Mouse (Mus musculus) limb, embryonic 10.5 days (tissue): ENCODE data around the gene Dvl1. TPM values are rescaled to one million over a fixed set of nuclear protein-coding genes. Genes with fewer than 3 reads are reported as not detected.

ENCODE experiments used
- DNase-seq: peaks from one replicate; pipeline ENCODE4 v3.0.0-alpha.2; 2017; ENCODE audit warnings: low spot score
- H3K27ac ChIP-seq: fragments of 300-500 bp; sonication (generic); 2 replicates; pipeline ENCODE4 v1.5.1; 2016; ENCODE audit warnings: mild to moderate bottlenecking
- H3K27me3 ChIP-seq: fragments of 300-500 bp; sonication (generic); 2 replicates; pipeline ENCODE4 v1.6.1; 2016; ENCODE audit warnings: low read depth, mild to moderate bottlenecking; ENCODE audit not compliant: poor library complexity, severe bottlenecking
- H3K36me3 ChIP-seq: fragments of 300-500 bp; sonication (generic); 2 replicates; pipeline ENCODE4 v1.6.1; 2016; ENCODE audit warnings: mild to moderate bottlenecking, moderate library complexity
- H3K4me1 ChIP-seq: fragments of 300-500 bp; sonication (generic); 2 replicates; pipeline ENCODE4 v1.6.1; 2016
- H3K4me3 ChIP-seq: fragments of 300-500 bp; sonication (generic); 2 replicates; pipeline ENCODE4 v1.5.1; 2016; ENCODE audit warnings: mild to moderate bottlenecking, moderate library complexity
- H3K9me3 ChIP-seq: fragments of 300-500 bp; sonication (generic); replicated peaks from 2 replicates; pipeline ENCODE4 v1.6.1; 2016; ENCODE audit warnings: mild to moderate bottlenecking
- WGBS: fragments of 180-500 bp; shearing (Covaris S2); methylation state at CpG from one replicate; pipeline ENCODE4 v1.1.7; 2016; 5-methylcytosine and 5-hydroxymethylcytosine counted together
- polyA plus RNA-seq: library from polyadenylated mRNA; unstranded; fragments of >200 nt; fragmentation: Nextera tagmentation; extraction: Ambion mirVana; gene quantifications from 2 replicates; pipeline ENCODE4 v1.2.1, GENCODE M21; 2016

Gene Dvl1
- polyA plus RNA-seq, 1 experiment from 2014 or later: 3.8 TPM

- H3K4me1 ChIP-seq: peaks cover 28% of the 10 kb centered on the region
- DNase-seq: peak; percentile 98
- H3K9me3 ChIP-seq: no peaks in the 10 kb centered on the region
- H3K4me3 ChIP-seq: peak within 1 kb of the TSS; percentile 81
- WGBS: 0% methylated on average over 49 of the region's 49 CpGs
- peaks cover 46% of the 10 kb centered on the region for H3K36me3 ChIP-seq
- no peaks in the 10 kb centered on the region for H3K27me3 ChIP-seq
- H3K27ac ChIP-seq: peak within 1 kb of the TSS; percentile 85
Observed at GRCm38 (mm10) chr4:155831205-155831766, 15.9 kb upstream of the Dvl1 start, which contains the start of gene Aurkaip1. Aurkaip1 (plus strand) TSS chr4:155831272.

GRCm38 (mm10) chr4:155831831-155832230 is 15.4 kb upstream of the Dvl1 start:
- no peak for DNase-seq
- H3K36me3 ChIP-seq: peaks cover 41% of the 10 kb centered on the region
- WGBS: under 1% methylated on average over 25 of the region's 25 CpGs

DNA sequence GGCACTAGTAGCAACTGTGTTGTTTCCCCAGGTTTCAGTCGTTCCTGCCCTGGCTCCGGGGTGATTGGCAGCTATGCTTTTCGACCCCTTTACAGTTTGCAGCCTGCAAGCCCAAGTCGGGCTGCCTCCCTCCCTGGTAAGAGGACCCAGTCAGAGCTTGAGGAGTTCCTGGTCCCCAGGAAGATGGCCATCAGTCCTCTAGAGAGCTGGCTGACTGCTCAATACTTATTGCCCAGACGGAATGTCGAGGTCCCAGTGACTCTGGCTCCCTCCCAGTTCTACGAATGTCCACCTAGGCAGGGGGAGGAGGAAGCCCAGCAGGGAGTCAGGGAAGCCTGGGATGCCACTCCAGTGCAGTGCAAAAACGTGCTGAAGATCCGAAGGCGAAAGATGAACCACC is 14.9 kb upstream of the Dvl1 start:
- Histone ChIP-seq H3K4me1 (peaks cover 28% of the 10 kb centered on the region), H3K27ac (peak overlapping the region; percentile 85), H3K36me3 (peaks cover 36% of the 10 kb centered on the region), H3K4me3 (peak overlapping the region; percentile 81), H3K9me3 (no peaks in the 10 kb centered on the region), H3K27me3 (no peaks in the 10 kb centered on the region)
- 56% methylated on average over 10 of the region's 10 CpGs for WGBS
- no peak for DNase-seq

More at GRCm38 (mm10) chr4:155831831-155832230, 15.4 kb upstream of the Dvl1 start:
- H3K27ac ChIP-seq: peak overlapping the region; percentile 85
- H3K4me1 ChIP-seq: peaks cover 28% of the 10 kb centered on the region
- no peaks in the 10 kb centered on the region for H3K27me3 ChIP-seq
- no peaks in the 10 kb centered on the region for H3K9me3 ChIP-seq
- peak overlapping the region; percentile 81 for H3K4me3 ChIP-seq

DNA sequence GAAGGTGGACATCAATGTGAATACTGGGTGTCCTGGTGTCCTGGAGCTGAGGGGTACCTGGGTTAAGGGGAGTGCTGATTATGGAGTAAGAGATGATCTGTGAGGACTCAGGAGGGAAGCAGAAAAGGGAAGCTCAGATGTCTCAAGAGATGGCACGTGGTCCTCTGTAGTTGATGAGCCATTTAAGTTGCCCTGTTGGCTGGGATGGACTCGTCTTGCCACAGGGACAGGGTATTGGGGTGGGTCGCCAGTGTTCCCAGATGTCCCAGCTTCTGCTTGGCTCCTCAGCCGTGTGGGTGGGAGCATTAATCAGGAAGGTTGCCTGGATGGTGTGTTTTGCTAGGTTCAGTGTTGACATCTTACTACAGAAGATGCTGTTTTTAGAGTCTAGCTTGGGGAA is 14.0 kb upstream of the Dvl1 start:
- Histone ChIP-seq H3K27ac (no peak overlapping the region), H3K36me3 (peaks cover 27% of the 10 kb centered on the region), H3K9me3 (no peaks in the 10 kb centered on the region), H3K4me1 (peaks cover 34% of the 10 kb centered on the region), H3K27me3 (no peaks in the 10 kb centered on the region), H3K4me3 (peak overlapping the region; percentile 81; the same call in 1 of the 2 replicates)
- 91% methylated on average over 4 of the region's 4 CpGs for WGBS
- DNase-seq: no peak

DNA sequence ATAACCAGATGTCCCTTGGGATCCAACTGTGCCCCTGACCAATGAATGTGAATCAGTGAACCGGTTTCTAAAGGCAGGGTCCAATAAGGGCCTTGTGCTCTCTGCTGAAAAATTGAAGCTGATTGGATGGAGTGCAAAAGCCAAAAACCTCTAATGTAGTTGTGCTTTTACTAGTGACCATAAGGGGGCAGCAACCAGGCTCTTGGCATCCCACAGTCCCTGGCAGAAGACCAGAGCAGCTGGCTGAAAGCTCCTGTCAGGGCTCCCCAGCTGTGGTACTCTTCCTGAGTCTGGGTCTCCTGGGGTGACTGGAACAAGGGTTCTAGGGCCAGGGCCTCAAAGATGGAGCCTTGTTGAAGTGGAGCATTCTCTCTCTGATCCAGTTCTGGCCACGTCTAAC is 13.4 kb upstream of the Dvl1 start:
- Histone ChIP-seq H3K27ac (no peak overlapping the region), H3K27me3 (no peaks in the 10 kb centered on the region), H3K36me3 (peaks cover 23% of the 10 kb centered on the region), H3K9me3 (no peaks in the 10 kb centered on the region), H3K4me1 (peaks cover 38% of the 10 kb centered on the region), H3K4me3 (peak overlapping the region; percentile 14; the same call in 1 of the 2 replicates)
- peak; percentile 69 for DNase-seq
- 39% methylated on average over 2 of the region's 2 CpGs for WGBS

- 81% methylated on average over 11 of the region's 11 CpGs for WGBS
- Histone ChIP-seq H3K4me1 (peaks cover 57% of the 10 kb centered on the region), H3K9me3 (no peaks in the 10 kb centered on the region), H3K4me3 (no peak overlapping the region), H3K27ac (0 out of 2 replicates have a peak overlapping the region, but pooled peaks have one; percentile 2), H3K36me3 (peaks cover 31% of the 10 kb centered on the region), H3K27me3 (peaks cover 14% of the 10 kb centered on the region)
- no peak for DNase-seq
Observed at GRCm38 (mm10) chr4:155837404-155838010, 9.7 kb upstream of the Dvl1 start.

- peak overlapping the region; percentile 83 for H3K27ac ChIP-seq
- H3K4me1 ChIP-seq: peaks cover 47% of the 10 kb centered on the region
- WGBS: 55% methylated on average over 8 of the region's 8 CpGs
- no peak for DNase-seq
- peaks cover 17% of the 10 kb centered on the region for H3K27me3 ChIP-seq
- peaks cover 31% of the 10 kb centered on the region for H3K36me3 ChIP-seq
- peak overlapping the region; percentile 61 for H3K4me3 ChIP-seq
- H3K9me3 ChIP-seq: no peaks in the 10 kb centered on the region
Observed at GRCm38 (mm10) chr4:155838187-155839153, 8.7 kb upstream of the Dvl1 start.

GRCm38 (mm10) chr4:155839483-155839910 is 7.7 kb upstream of the Dvl1 start, which contains the start of gene Mxra8:
Mxra8 (plus strand) TSS chr4:155839680.
- peak within 1 kb of the TSS; percentile 61 for H3K4me3 ChIP-seq
- DNase-seq: peak; percentile 86
- H3K27me3 ChIP-seq: peaks cover 17% of the 10 kb centered on the region
- H3K36me3 ChIP-seq: peaks cover 32% of the 10 kb centered on the region
- H3K27ac ChIP-seq: peak within 1 kb of the TSS; percentile 83
- WGBS: 2% methylated on average over 16 of the region's 16 CpGs
- H3K9me3 ChIP-seq: no peaks in the 10 kb centered on the region
- H3K4me1 ChIP-seq: peaks cover 40% of the 10 kb centered on the region

GRCm38 (mm10) chr4:155840076-155841002 is 6.9 kb upstream of the Dvl1 start:
- DNase-seq: no peak
- 5% methylated on average over 8 of the region's 8 CpGs for WGBS
- Histone ChIP-seq H3K9me3 (no peaks in the 10 kb centered on the region), H3K36me3 (peaks cover 30% of the 10 kb centered on the region), H3K27me3 (peaks cover 17% of the 10 kb centered on the region), H3K4me1 (peaks cover 40% of the 10 kb centered on the region), H3K27ac (peak overlapping the region; percentile 83), H3K4me3 (peak overlapping the region; percentile 61)

GRCm38 (mm10) chr4:155841003-155841454 is 6.2 kb upstream of the Dvl1 start:
- Histone ChIP-seq H3K27ac (peak overlapping the region; percentile 83), H3K4me1 (peaks cover 40% of the 10 kb centered on the region), H3K4me3 (peak overlapping the region; percentile 61), H3K27me3 (peaks cover 17% of the 10 kb centered on the region), H3K36me3 (peaks cover 30% of the 10 kb centered on the region), H3K9me3 (no peaks in the 10 kb centered on the region)
- WGBS: under 1% methylated on average over 32 of the region's 32 CpGs
- DNase-seq: peak; percentile 65

GRCm38 (mm10) chr4:155841651-155842270 is 5.4 kb upstream of the Dvl1 start:
- Histone ChIP-seq H3K9me3 (no peaks in the 10 kb centered on the region), H3K36me3 (peaks cover 30% of the 10 kb centered on the region), H3K27me3 (peaks cover 17% of the 10 kb centered on the region), H3K27ac (no peak overlapping the region; the same call in 1 of the 2 replicates), H3K4me1 (peaks cover 44% of the 10 kb centered on the region), H3K4me3 (peak overlapping the region; percentile 61)
- WGBS: 34% methylated on average over 38 of the region's 38 CpGs
- no peak for DNase-seq
